Mouse (Mus musculus) heart, embryonic 10.5 days (tissue): ENCODE data around the gene Myom1. TPM values are rescaled to one million over a fixed set of nuclear protein-coding genes. Genes with fewer than 3 reads are reported as not detected.
"Not testable (repeated sequence)": the region's sequence is repeated elsewhere in the genome, so short reads cannot be mapped to it uniquely, and the experiment has no call there.

ENCODE experiments used
- DNase-seq: peaks from one replicate; pipeline ENCODE4 v3.0.0-alpha.2; 2017; ENCODE audit warnings: low spot score
- H3K27ac ChIP-seq: fragments of 300-500 bp; sonication (generic); 2 replicates; pipeline ENCODE4 v1.5.1; 2016; ENCODE audit warnings: mild to moderate bottlenecking
- H3K27me3 ChIP-seq: fragments of 300-500 bp; sonication (generic); 2 replicates; pipeline ENCODE4 v1.6.1; 2016; ENCODE audit warnings: mild to moderate bottlenecking; ENCODE audit not compliant: poor library complexity, insufficient read depth, severe bottlenecking
- H3K36me3 ChIP-seq: fragments of 300-500 bp; sonication (generic); 2 replicates; pipeline ENCODE4 v1.6.1; 2016; ENCODE audit warnings: mild to moderate bottlenecking, moderate library complexity
- H3K4me1 ChIP-seq: fragments of 300-500 bp; sonication (generic); 2 replicates; pipeline ENCODE4 v1.6.1; 2016; ENCODE audit warnings: mild to moderate bottlenecking
- H3K4me3 ChIP-seq: fragments of 300-500 bp; sonication (generic); 2 replicates; pipeline ENCODE4 v1.5.1; 2016; ENCODE audit warnings: mild to moderate bottlenecking, moderate library complexity
- H3K9me3 ChIP-seq: fragments of 300-500 bp; sonication (generic); 2 replicates; pipeline ENCODE4 v1.6.1; 2016; ENCODE audit warnings: mild to moderate bottlenecking, moderate library complexity
- WGBS: fragments of 180-500 bp; shearing (Covaris S2); methylation state at CpG from one replicate; pipeline ENCODE4 v1.1.7; 2016; 5-methylcytosine and 5-hydroxymethylcytosine counted together
- polyA plus RNA-seq: library from polyadenylated mRNA; unstranded; fragments of >200 nt; fragmentation: Nextera tagmentation; extraction: Ambion mirVana; gene quantifications from 2 replicates; pipeline ENCODE4 v1.2.1, GENCODE M21; 2016

Gene Myom1
- 109 and 198 TPM in 2 replicates for polyA plus RNA-seq

- peak; percentile 99 for DNase-seq
- H3K36me3 ChIP-seq = no peaks in the 10 kb centered on the region
- no peaks in the 10 kb centered on the region for H3K27me3 ChIP-seq
These were observed at the start of gene Myom1 for GRCm38 (mm10) chr17:71002081-71002743. Gene Myom1, plus strand, starts transcription at chr17:71002633.

GRCm38 (mm10) chr17:70963546-70963945 lies 38.9 kb upstream of the Myom1 start:
- H3K4me1 ChIP-seq, H3K27ac ChIP-seq, H3K4me3 ChIP-seq, H3K36me3 ChIP-seq, H3K9me3 ChIP-seq, H3K27me3 ChIP-seq: not testable (repeated sequence)
- 72% methylated on average over 13 of the region's 13 CpGs for WGBS
- peak; percentile 82 for DNase-seq

More at GRCm38 (mm10) chr17:71002081-71002743, at the start of gene Myom1:
- WGBS = under 1% methylated on average over 65 of the region's 65 CpGs
- Histone ChIP-seq H3K9me3 (no peaks in the 10 kb centered on the region), H3K4me3 (peak within 1 kb of the TSS; percentile 93), H3K4me1 (peaks cover 38% of the 10 kb centered on the region), H3K27ac (peak within 1 kb of the TSS; percentile 100)

- WGBS = 80% methylated on average over 2 of the region's 2 CpGs
- DNase-seq = no peak
- no peak overlapping the region for H3K4me3 ChIP-seq
- H3K27ac ChIP-seq = no peak overlapping the region
- H3K27me3 ChIP-seq = 0 out of 2 replicates have a peak, but pooled peaks cover 7% of the 10 kb centered on the region
- H3K4me1 ChIP-seq = 0 out of 2 replicates have a peak, but pooled peaks cover 2% of the 10 kb centered on the region
- no peaks in the 10 kb centered on the region for H3K36me3 ChIP-seq
- H3K9me3 ChIP-seq = no peaks in the 10 kb centered on the region
These were observed 37.2 kb upstream of the Myom1 start for GRCm38 (mm10) chr17:70965281-70965680.

- Histone ChIP-seq H3K27me3 (0 out of 2 replicates have a peak, but pooled peaks cover 8% of the 10 kb centered on the region), H3K27ac (no peak overlapping the region), H3K4me3 (no peak overlapping the region), H3K4me1 (0 out of 2 replicates have a peak, but pooled peaks cover 2% of the 10 kb centered on the region), H3K36me3 (no peaks in the 10 kb centered on the region), H3K9me3 (no peaks in the 10 kb centered on the region)
- no peak for DNase-seq
- WGBS = 88% methylated on average over 7 of the region's 7 CpGs
These were observed 36.3 kb upstream of the Myom1 start for GRCm38 (mm10) chr17:70966126-70966525.

GRCm38 (mm10) chr17:70967191-70967590 lies 35.2 kb upstream of the Myom1 start:
- no peak for DNase-seq
- 58% methylated on average over 9 of the region's 9 CpGs for WGBS
- no peaks in the 10 kb centered on the region for H3K9me3 ChIP-seq
- H3K27me3 ChIP-seq = 0 out of 2 replicates have a peak, but pooled peaks cover 12% of the 10 kb centered on the region
- no peaks in the 10 kb centered on the region for H3K36me3 ChIP-seq
- H3K27ac ChIP-seq = no peak overlapping the region
- H3K4me1 ChIP-seq = 0 out of 2 replicates have a peak, but pooled peaks cover 2% of the 10 kb centered on the region
- H3K4me3 ChIP-seq = no peak overlapping the region

- Histone ChIP-seq H3K36me3 (no peaks in the 10 kb centered on the region), H3K4me3 (no peak overlapping the region), H3K4me1 (0 out of 2 replicates have a peak, but pooled peaks cover 2% of the 10 kb centered on the region), H3K27ac (no peak overlapping the region), H3K9me3 (no peaks in the 10 kb centered on the region), H3K27me3 (0 out of 2 replicates have a peak, but pooled peaks cover 12% of the 10 kb centered on the region)
- 63% methylated on average over 12 of the region's 12 CpGs for WGBS
- DNase-seq = no peak
These were observed 34.8 kb upstream of the Myom1 start for GRCm38 (mm10) chr17:70967646-70968045.

GRCm38 (mm10) chr17:70968606-70969191 lies 33.7 kb upstream of the Myom1 start:
- Histone ChIP-seq H3K27me3 (0 out of 2 replicates have a peak, but pooled peaks cover 12% of the 10 kb centered on the region), H3K27ac (no peak overlapping the region), H3K4me1 (0 out of 2 replicates have a peak, but pooled peaks cover 2% of the 10 kb centered on the region), H3K9me3 (no peaks in the 10 kb centered on the region), H3K36me3 (peaks cover 6% of the 10 kb centered on the region; the same call in 1 of the 2 replicates), H3K4me3 (no peak overlapping the region)
- DNase-seq = no peak
- 30% methylated on average over 8 of the region's 8 CpGs for WGBS

- Histone ChIP-seq H3K4me3 (no peak overlapping the region), H3K4me1 (0 out of 2 replicates have a peak, but pooled peaks cover 2% of the 10 kb centered on the region), H3K36me3 (peaks cover 29% of the 10 kb centered on the region), H3K27ac (no peak overlapping the region), H3K27me3 (0 out of 2 replicates have a peak, but pooled peaks cover 17% of the 10 kb centered on the region), H3K9me3 (no peaks in the 10 kb centered on the region)
- no peak for DNase-seq
- 69% methylated on average over 11 of the region's 11 CpGs for WGBS
These were observed 31.2 kb upstream of the Myom1 start for GRCm38 (mm10) chr17:70971206-70971605.

GRCm38 (mm10) chr17:70973398-70973797 lies 29.0 kb upstream of the Myom1 start:
- Histone ChIP-seq H3K4me1 (0 out of 2 replicates have a peak, but pooled peaks cover under 1% of the 10 kb centered on the region), H3K4me3 (no peak overlapping the region), H3K27me3 (peaks cover 21% of the 10 kb centered on the region; the same call in 1 of the 2 replicates), H3K9me3 (no peaks in the 10 kb centered on the region), H3K27ac (no peak overlapping the region), H3K36me3 (peaks cover 36% of the 10 kb centered on the region)
- DNase-seq = no peak
- WGBS = 64% methylated on average over 9 of the region's 9 CpGs

- peaks cover 21% of the 10 kb centered on the region; the same call in 1 of the 2 replicates for H3K27me3 ChIP-seq
- H3K36me3 ChIP-seq = peaks cover 36% of the 10 kb centered on the region
- H3K4me1 ChIP-seq, H3K9me3 ChIP-seq, H3K27ac ChIP-seq, H3K4me3 ChIP-seq, DNase-seq: not testable (repeated sequence)
- 89% methylated on average over 14 of the region's 14 CpGs for WGBS
These were observed 28.4 kb upstream of the Myom1 start for GRCm38 (mm10) chr17:70974065-70974464.

GRCm38 (mm10) chr17:70977799-70978198 lies 24.6 kb upstream of the Myom1 start:
- DNase-seq = no peak
- Histone ChIP-seq H3K9me3 (no peaks in the 10 kb centered on the region; the same call in 1 of the 2 replicates), H3K27me3 (peaks cover 28% of the 10 kb centered on the region), H3K36me3 (peaks cover 58% of the 10 kb centered on the region), H3K4me1 (peaks cover 10% of the 10 kb centered on the region), H3K27ac (no peak overlapping the region), H3K4me3 (no peak overlapping the region)
- 79% methylated on average over 6 of the region's 6 CpGs for WGBS

- H3K36me3 ChIP-seq = peaks cover 50% of the 10 kb centered on the region
- no peak for DNase-seq
- peaks cover 36% of the 10 kb centered on the region for H3K27me3 ChIP-seq
- no peaks in the 10 kb centered on the region; the same call in 1 of the 2 replicates for H3K9me3 ChIP-seq
- H3K4me1 ChIP-seq = peaks cover 10% of the 10 kb centered on the region
- H3K4me3 ChIP-seq = no peak overlapping the region
- 76% methylated on average over 20 of the region's 20 CpGs for WGBS
- no peak overlapping the region for H3K27ac ChIP-seq
These were observed 22.8 kb upstream of the Myom1 start for GRCm38 (mm10) chr17:70979345-70980223.
